Mouse (Mus musculus) bone marrow macrophage, adult 2 months (primary cell): Measurements from ENCODE around the gene Ralb.

Experiments
- CTCF ChIP-seq: IDR thresholded peaks from 2 replicates; pipeline ENCODE4 v1.5.1; 2012; ENCODE audit warnings: low read depth, mild to moderate bottlenecking, low read length, moderate library complexity
- POLR2A ChIP-seq: IDR thresholded peaks from 2 replicates; pipeline ENCODE4 v1.6.1; 2012; ENCODE audit warnings: mild to moderate bottlenecking, low read depth, low read length, borderline replicate concordance

DNA sequence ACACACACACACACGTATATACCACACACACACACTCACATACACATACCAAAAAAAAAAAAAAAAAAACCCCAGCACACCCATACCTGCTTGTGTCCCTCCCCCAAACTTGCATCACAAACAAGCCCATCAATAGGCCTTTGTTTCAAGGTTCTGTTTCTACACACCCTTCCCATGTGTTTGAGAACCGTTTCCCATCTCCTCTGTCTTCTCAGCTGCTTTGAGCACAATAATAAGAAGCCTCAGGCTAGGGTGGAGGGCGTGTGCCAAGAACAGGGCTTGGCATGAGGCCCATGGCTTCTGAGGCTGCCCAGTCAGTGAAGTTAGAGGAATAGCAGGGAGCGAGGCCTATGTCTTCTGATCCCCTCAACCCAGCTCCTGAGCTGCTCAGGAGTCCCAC is 50.9 kb downstream of the Ralb start:
- TF ChIP-seq CTCF = no peak
- no peak for TF ChIP-seq POLR2A
